Mouse (Mus musculus) liver, postnatal 0 days (tissue): ENCODE measurements at regions not wholly inside any gene's neighbourhood (a gene's known extent, or its start where the extent isn't known, plus 50 kb on each side); places are given as distances from the start of the nearest gene placed in this dataset.

Experiments used
- CTCF ChIP-seq: sonication (generic); IDR thresholded peaks from 2 replicates; pipeline ENCODE4 v1.5.1; 2016; ENCODE audit warnings: antibody characterized with exemption, low read depth
- EP300 ChIP-seq: IDR thresholded peaks from 2 replicates; pipeline ENCODE4 v1.6.1; 2016; ENCODE audit warnings: antibody characterized with exemption, low read depth, mild to moderate bottlenecking

- TF ChIP-seq CTCF = no peak
- no peak for TF ChIP-seq EP300
Measured at GRCm38 (mm10) chr8:107671471-107671870, 83.2 kb upstream of the Psmd7 start.
